Mouse (Mus musculus) liver, embryonic 12.5 days (tissue): ENCODE results near the gene Syt13. TPM values are rescaled to one million over a fixed set of nuclear protein-coding genes. Genes with fewer than 3 reads are reported as not detected.

Experiments
- ATAC-seq: fragments of 200-750 bp; cut with Nextera tagmentation; 2 replicates; pipeline ENCODE4 v1.8.0; 2017; ENCODE audit warnings: moderate number of reproducible peaks, mild to moderate bottlenecking, moderate library complexity
- H3K27ac ChIP-seq: fragments of 300-500 bp; sonication (generic); 2 replicates; pipeline ENCODE4 v1.5.1; 2016; ENCODE audit warnings: mild to moderate bottlenecking
- H3K27me3 ChIP-seq: fragments of 300-500 bp; sonication (generic); replicated peaks from 2 replicates; pipeline ENCODE4 v1.6.1; 2016; ENCODE audit warnings: mild to moderate bottlenecking, moderate library complexity
- H3K36me3 ChIP-seq: fragments of 300-500 bp; sonication (generic); 2 replicates; pipeline ENCODE4 v1.6.1; 2016; ENCODE audit warnings: mild to moderate bottlenecking, moderate library complexity
- H3K4me1 ChIP-seq: fragments of 300-500 bp; sonication (generic); 2 replicates; pipeline ENCODE4 v1.6.1; 2016
- H3K4me2 ChIP-seq: fragments of 300-500 bp; sonication (generic); 2 replicates; pipeline ENCODE4 v1.6.1; 2016; ENCODE audit warnings: mild to moderate bottlenecking, moderate library complexity
- H3K4me3 ChIP-seq: fragments of 300-500 bp; sonication (generic); 2 replicates; pipeline ENCODE4 v1.5.1; 2016; ENCODE audit warnings: mild to moderate bottlenecking, moderate library complexity
- H3K9ac ChIP-seq: fragments of 300-500 bp; sonication (generic); 2 replicates; pipeline ENCODE4 v1.6.1; 2016; ENCODE audit warnings: mild to moderate bottlenecking, moderate library complexity
- H3K9me3 ChIP-seq: fragments of 300-500 bp; sonication (generic); replicated peaks from 2 replicates; pipeline ENCODE4 v1.6.1; 2016; ENCODE audit warnings: mild to moderate bottlenecking, moderate library complexity
- WGBS: fragments of 180-500 bp; shearing (Covaris S2); methylation state at CpG from one replicate; pipeline ENCODE4 v1.1.7; 2016; ENCODE audit not compliant: insufficient replicate concordance; 5-methylcytosine and 5-hydroxymethylcytosine counted together
- polyA plus RNA-seq: library from polyadenylated mRNA; unstranded; fragments of >200 nt; fragmentation: Nextera tagmentation; extraction: Ambion mirVana; gene quantifications from 2 replicates; pipeline ENCODE4 v1.2.1, GENCODE M21; 2016

Gene Syt13
- polyA plus RNA-seq, 1 experiment from 2014 or later = 0.43 TPM

GRCm38 (mm10) chr2:92947981-92948698 lies 33.2 kb downstream of the Syt13 start:
- Histone ChIP-seq H3K4me1 (peaks cover 8% of the 10 kb centered on the region; the same call in 1 of the 2 replicates), H3K4me2 (no peak overlapping the region), H3K36me3 (no peaks in the 10 kb centered on the region), H3K4me3 (no peak overlapping the region), H3K27me3 (peaks cover 38% of the 10 kb centered on the region), H3K9ac (no peak overlapping the region), H3K9me3 (no peaks in the 10 kb centered on the region), H3K27ac (no peak overlapping the region)
- WGBS = 14% methylated on average over 12 of the region's 12 CpGs
- no peak for ATAC-seq

DNA sequence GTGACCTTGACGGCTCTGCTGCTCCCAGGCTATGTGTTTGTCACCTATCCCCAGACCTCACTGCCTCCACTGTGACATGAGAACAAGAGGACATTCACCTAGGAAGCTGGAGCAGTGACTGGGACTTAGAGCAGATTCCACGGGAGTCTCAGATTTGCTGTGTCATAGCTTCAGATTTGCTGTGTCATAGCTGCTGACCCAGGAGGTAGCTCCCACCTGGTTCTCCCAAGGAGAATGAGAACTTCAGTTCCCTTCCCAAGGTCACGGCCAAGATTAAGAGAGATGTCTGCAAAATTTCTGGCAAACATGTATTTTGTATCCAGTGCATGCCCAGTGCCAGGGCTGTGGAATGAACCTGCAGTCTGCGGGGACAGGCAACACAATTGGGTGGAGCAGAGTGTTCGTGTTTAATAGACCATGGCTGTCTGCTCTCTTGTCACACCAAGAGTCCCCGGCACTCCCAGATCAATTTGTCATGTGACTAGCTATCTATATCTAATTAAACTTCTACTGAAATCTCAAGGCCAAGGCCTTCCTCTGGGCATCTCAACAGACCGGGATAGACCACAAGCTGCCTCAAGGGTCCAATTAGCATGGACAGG lies 33.9 kb downstream of the Syt13 start:
- Histone ChIP-seq H3K9ac (no peak overlapping the region), H3K36me3 (no peaks in the 10 kb centered on the region), H3K4me2 (no peak overlapping the region), H3K27me3 (peaks cover 37% of the 10 kb centered on the region), H3K27ac (no peak overlapping the region), H3K9me3 (no peaks in the 10 kb centered on the region), H3K4me1 (peaks cover 8% of the 10 kb centered on the region; the same call in 1 of the 2 replicates), H3K4me3 (no peak overlapping the region)
- 46% methylated on average over 7 of the region's 7 CpGs for WGBS
- ATAC-seq = no peak

DNA sequence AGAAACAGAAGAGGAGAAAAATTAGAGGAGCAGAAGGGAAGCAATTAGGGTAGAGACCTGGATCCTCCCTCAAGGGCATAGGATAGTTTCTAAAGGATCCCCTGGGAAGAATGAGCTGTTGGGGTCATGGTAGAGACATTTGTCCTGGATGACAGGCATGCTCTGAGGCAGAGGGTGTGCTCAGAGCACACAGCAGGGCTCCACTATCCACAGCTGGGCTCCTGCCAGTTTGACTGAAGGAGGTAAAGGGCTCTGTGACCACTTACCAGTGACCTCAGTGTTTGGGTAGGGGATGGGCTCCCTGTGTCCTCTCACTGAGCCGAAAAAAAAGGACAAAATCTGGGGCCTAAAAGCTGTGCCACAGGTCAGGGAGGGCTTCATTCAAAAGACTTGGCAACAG lies 34.6 kb downstream of the Syt13 start:
- WGBS = 63% methylated on average over 1 of the region's 1 CpGs
- Histone ChIP-seq H3K27ac (no peak overlapping the region), H3K4me2 (no peak overlapping the region), H3K27me3 (peaks cover 37% of the 10 kb centered on the region), H3K9ac (no peak overlapping the region), H3K36me3 (no peaks in the 10 kb centered on the region), H3K9me3 (no peaks in the 10 kb centered on the region), H3K4me1 (peaks cover 12% of the 10 kb centered on the region; the same call in 1 of the 2 replicates), H3K4me3 (no peak overlapping the region)
- ATAC-seq = no peak

GRCm38 (mm10) chr2:92953450-92953849 lies 38.6 kb downstream of the Syt13 start:
- no peak overlapping the region for H3K4me3 ChIP-seq
- no peak overlapping the region for H3K27ac ChIP-seq
- no peak for ATAC-seq
- no peaks in the 10 kb centered on the region for H3K36me3 ChIP-seq
- peaks cover 12% of the 10 kb centered on the region for H3K27me3 ChIP-seq
- peaks cover 17% of the 10 kb centered on the region for H3K4me1 ChIP-seq
- WGBS = 84% methylated on average over 17 of the region's 17 CpGs
- no peak overlapping the region for H3K9ac ChIP-seq
- no peaks in the 10 kb centered on the region for H3K9me3 ChIP-seq
- no peak overlapping the region for H3K4me2 ChIP-seq

DNA sequence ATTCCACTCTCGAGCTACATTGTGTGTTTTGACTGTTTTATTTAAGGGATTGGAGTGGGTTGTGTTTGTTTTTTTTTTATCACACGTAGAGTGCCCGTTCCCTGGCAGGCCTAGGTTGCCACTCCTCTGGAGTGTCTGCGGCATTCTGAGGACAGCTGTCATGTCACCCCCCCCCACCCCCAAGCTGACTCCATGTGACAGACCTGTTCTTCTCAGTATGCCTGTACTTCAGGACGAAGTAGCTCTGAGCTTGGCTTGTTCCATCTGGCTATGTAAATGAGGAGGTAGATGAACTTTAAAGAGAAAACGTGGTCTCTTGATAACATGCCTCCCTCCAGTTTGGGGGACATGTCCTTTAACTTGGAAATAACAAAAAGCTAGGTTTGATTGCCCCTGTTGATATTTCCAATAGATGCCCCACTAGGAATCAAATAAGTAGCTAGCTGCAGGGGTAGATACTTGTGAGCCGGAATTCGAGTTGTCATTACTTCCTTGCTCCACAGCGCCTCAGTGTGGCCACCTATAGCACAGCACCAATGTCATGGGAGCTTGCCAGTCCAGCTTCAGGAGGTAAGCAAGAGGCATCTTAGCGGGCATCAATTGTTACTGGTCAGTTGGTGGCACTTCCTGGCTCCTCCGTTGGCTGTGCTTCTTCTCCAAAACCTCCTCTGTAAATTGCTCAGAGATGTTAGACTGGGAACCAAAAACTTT lies 39.7 kb downstream of the Syt13 start:
- Histone ChIP-seq H3K9ac (no peak overlapping the region), H3K27ac (no peak overlapping the region), H3K27me3 (peaks cover 4% of the 10 kb centered on the region; the same call in 1 of the 2 replicates), H3K9me3 (no peaks in the 10 kb centered on the region), H3K4me3 (no peak overlapping the region), H3K4me1 (peaks cover 13% of the 10 kb centered on the region), H3K36me3 (no peaks in the 10 kb centered on the region), H3K4me2 (no peak overlapping the region)
- no peak for ATAC-seq
- 39% methylated on average over 11 of the region's 11 CpGs for WGBS

- WGBS = 73% methylated on average over 2 of the region's 2 CpGs
- no peak for ATAC-seq
These were observed 42.0 kb downstream of the Syt13 start for GRCm38 (mm10) chr2:92956943-92957342.

GRCm38 (mm10) chr2:92958640-92959039 lies 43.7 kb downstream of the Syt13 start:
- no peaks in the 10 kb centered on the region for H3K9me3 ChIP-seq
- H3K27me3 ChIP-seq = 0 out of 2 replicates have a peak, but pooled peaks cover 4% of the 10 kb centered on the region
- no peak overlapping the region for H3K27ac ChIP-seq
- ATAC-seq = no peak
- H3K4me1 ChIP-seq = peaks cover 13% of the 10 kb centered on the region
- no peaks in the 10 kb centered on the region for H3K36me3 ChIP-seq
- 76% methylated on average over 4 of the region's 4 CpGs for WGBS
- H3K9ac ChIP-seq = no peak overlapping the region
- no peak overlapping the region for H3K4me2 ChIP-seq
- no peak overlapping the region for H3K4me3 ChIP-seq

More at GRCm38 (mm10) chr2:92956943-92957342, 42.0 kb downstream of the Syt13 start:
- Histone ChIP-seq H3K27ac (no peak overlapping the region), H3K9me3 (no peaks in the 10 kb centered on the region), H3K4me3 (no peak overlapping the region), H3K27me3 (0 out of 2 replicates have a peak, but pooled peaks cover 4% of the 10 kb centered on the region), H3K4me1 (peaks cover 13% of the 10 kb centered on the region), H3K4me2 (no peak overlapping the region), H3K36me3 (no peaks in the 10 kb centered on the region), H3K9ac (no peak overlapping the region)

- Histone ChIP-seq H3K27me3 (no peaks in the 10 kb centered on the region), H3K27ac (no peak overlapping the region), H3K36me3 (peaks cover 2% of the 10 kb centered on the region; the same call in 1 of the 2 replicates), H3K9me3 (no peaks in the 10 kb centered on the region), H3K4me3 (no peak overlapping the region), H3K4me2 (no peak overlapping the region), H3K9ac (no peak overlapping the region), H3K4me1 (peaks cover 22% of the 10 kb centered on the region; the same call in 1 of the 2 replicates)
- ATAC-seq = no peak
- WGBS = 19% methylated on average over 1 of the region's 1 CpGs
These were observed 49.4 kb downstream of the Syt13 start for GRCm38 (mm10) chr2:92964345-92964744.

- Histone ChIP-seq H3K9me3 (no peaks in the 10 kb centered on the region), H3K27me3 (no peaks in the 10 kb centered on the region), H3K4me3 (no peak overlapping the region), H3K4me2 (no peak overlapping the region), H3K36me3 (peaks cover 4% of the 10 kb centered on the region; the same call in 1 of the 2 replicates), H3K27ac (no peak overlapping the region), H3K4me1 (peaks cover 36% of the 10 kb centered on the region), H3K9ac (no peak overlapping the region)
- no peak for ATAC-seq
- WGBS = 59% methylated on average over 8 of the region's 8 CpGs
These were observed 51.4 kb downstream of the Syt13 start for GRCm38 (mm10) chr2:92966257-92966656.

GRCm38 (mm10) chr2:92967032-92967838 lies 52.3 kb downstream of the Syt13 start:
- ATAC-seq = no peak
- WGBS = 46% methylated on average over 10 of the region's 10 CpGs
- H3K4me1 ChIP-seq = peaks cover 40% of the 10 kb centered on the region
- H3K4me2 ChIP-seq = no peak overlapping the region
- H3K27me3 ChIP-seq = no peaks in the 10 kb centered on the region
- H3K27ac ChIP-seq = no peak overlapping the region
- H3K4me3 ChIP-seq = no peak overlapping the region
- H3K36me3 ChIP-seq = peaks cover 9% of the 10 kb centered on the region; the same call in 1 of the 2 replicates
- no peak overlapping the region for H3K9ac ChIP-seq
- H3K9me3 ChIP-seq = no peaks in the 10 kb centered on the region

- H3K9ac ChIP-seq = no peak overlapping the region
- H3K9me3 ChIP-seq = no peaks in the 10 kb centered on the region
- H3K27ac ChIP-seq = no peak overlapping the region
- H3K4me3 ChIP-seq = no peak overlapping the region
- H3K4me2 ChIP-seq = no peak overlapping the region
- peaks cover 15% of the 10 kb centered on the region for H3K36me3 ChIP-seq
- H3K27me3 ChIP-seq = no peaks in the 10 kb centered on the region
- H3K4me1 ChIP-seq = peaks cover 40% of the 10 kb centered on the region
- 64% methylated on average over 4 of the region's 4 CpGs for WGBS
- ATAC-seq = no peak
These were observed 52.9 kb downstream of the Syt13 start for GRCm38 (mm10) chr2:92967839-92968166.
